In the genomic region with DNA sequence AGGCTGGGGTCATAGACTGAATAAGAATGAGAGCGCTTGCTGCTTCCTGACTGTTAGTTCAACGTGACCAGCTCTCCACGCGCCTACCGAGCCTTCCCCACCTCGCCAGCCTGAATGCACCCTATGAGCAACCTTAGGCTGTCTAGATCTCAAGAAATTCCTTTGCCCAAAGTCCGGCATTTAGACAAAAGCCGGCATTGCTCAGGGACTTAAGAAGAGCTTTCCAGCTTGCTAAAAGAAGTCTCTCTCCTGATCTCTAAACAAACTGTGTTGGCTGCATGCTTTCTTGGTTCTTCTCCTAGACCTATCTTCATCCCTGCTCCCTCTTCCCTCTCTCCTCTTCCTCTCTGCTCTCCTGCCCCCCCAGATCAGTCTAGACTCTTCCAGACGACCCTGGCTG, we compare ENCODE assay signal across 21 mouse cellular contexts. TPM values are rescaled to one million over a fixed set of nuclear protein-coding genes. Genes with fewer than 3 reads are reported as not detected.
A peak's percentile ranks its signal among the peaks of the same experiment; 100 is the strongest.
DNase-seq lines count a peak whose midpoint lies in the region; ATAC-seq and TF ChIP-seq lines count a peak whose summit lies in the region.
"Had no signal": no experiment of that assay in that cellular context is flagged by ENCODE, and none has a peak within 500 bp of the region (broad histone marks: within the 10 kb centered on the region; RNA-seq: fewer than 3 reads in every experiment).

No protein-coding gene starts in this region.

- no peak for TF ChIP-seq CTCF in gastrocnemius, adult 2 months (IDR thresholded peaks at IDR 0.05)

- peak overlapping the region; percentile 43 for H3K27ac ChIP-seq in gastrocnemius, adult 2 months
- no peak overlapping the region for H3K27ac ChIP-seq in limb, embryonic 13.5 days
- H3K27ac ChIP-seq in limb, embryonic 10.5 days: no peak overlapping the region
- 0 out of 2 replicates have a peak overlapping the region, but pooled peaks have one; percentile 14 for H3K27ac ChIP-seq in embryonic facial prominence, embryonic 15.5 days (replicated peaks)
- H3K27ac ChIP-seq in stomach, embryonic 16.5 days (ENCODE audit: low read length): peak overlapping the region; percentile 31
- H3K27ac ChIP-seq: limb, embryonic 12.5 days; neural tube, embryonic 12.5 days had no signal

- peaks cover 31% of the 10 kb centered on the region for H3K4me1 ChIP-seq in limb, embryonic 13.5 days
- H3K4me1 ChIP-seq in limb, embryonic 10.5 days: peaks cover 45% of the 10 kb centered on the region
- peaks cover 37% of the 10 kb centered on the region for H3K4me1 ChIP-seq in embryonic facial prominence, embryonic 15.5 days
- H3K4me1 ChIP-seq in stomach, embryonic 16.5 days (ENCODE audit: control insufficient read depth, insufficient read depth, low read length): peaks cover 28% of the 10 kb centered on the region

- DNase-seq in gastrocnemius, adult 2 months: no peak
- DNase-seq in gastrocnemius, postnatal 14 days: no peak
- no peak for DNase-seq in limb, embryonic 10.5 days (ENCODE audit: low spot score)
- no peak for DNase-seq in layer of hippocampus, adult 18-20 months (ENCODE audit: low spot score in 2 of 2)
- DNase-seq: adrenal gland, adult 2 months; cerebellum, adult 18-20 months; kidney, adult 18-20 months; liver, postnatal 0 days; lung, postnatal 4 days had no signal

- no peak overlapping the region for H3K9ac ChIP-seq in limb, embryonic 13.5 days
- H3K9ac ChIP-seq in embryonic facial prominence, embryonic 15.5 days: no peak overlapping the region
- 0 out of 2 replicates have a peak overlapping the region, but pooled peaks have one; percentile 24 for H3K9ac ChIP-seq in stomach, embryonic 16.5 days (ENCODE audit: low read length)
- H3K9ac ChIP-seq: limb, embryonic 12.5 days; liver, postnatal 0 days; neural tube, embryonic 12.5 days had no signal

- ATAC-seq in limb, embryonic 13.5 days (ENCODE audit: low FRiP score, low read depth): no peak
- no peak for ATAC-seq in embryonic facial prominence, embryonic 15.5 days (ENCODE audit: insufficient number of reproducible peaks, low FRiP score, low TSS enrichment, low read depth)
- no peak for ATAC-seq in stomach, embryonic 16.5 days (ENCODE audit: insufficient read depth, low FRiP score)
- ATAC-seq in cerebellum, adult (ENCODE audit: insufficient number of reproducible peaks, low FRiP score, low TSS enrichment): no peak
- ATAC-seq: forebrain, embryonic 16.5 days; liver, postnatal 0 days had no signal

- 25% methylated on average over 9 of the region's 9 CpGs for WGBS in limb, embryonic 13.5 days
- 27% methylated on average over 9 of the region's 9 CpGs for WGBS in limb, embryonic 10.5 days
- 30% methylated on average over 9 of the region's 9 CpGs for WGBS in embryonic facial prominence, embryonic 15.5 days
- WGBS in stomach, embryonic 16.5 days: 30% methylated on average over 9 of the region's 9 CpGs

- no peaks in the 10 kb centered on the region for H3K36me3 ChIP-seq in limb, embryonic 13.5 days
- no peaks in the 10 kb centered on the region for H3K36me3 ChIP-seq in limb, embryonic 10.5 days
- H3K36me3 ChIP-seq in embryonic facial prominence, embryonic 15.5 days: no peaks in the 10 kb centered on the region
- H3K36me3 ChIP-seq in stomach, embryonic 16.5 days (ENCODE audit: control insufficient read depth, insufficient read depth, low read length): no peaks in the 10 kb centered on the region
- H3K36me3 ChIP-seq: limb, embryonic 12.5 days; neural tube, embryonic 12.5 days had no signal

- H3K4me2 ChIP-seq in limb, embryonic 13.5 days (replicated peaks): 0 out of 2 replicates have a peak overlapping the region, but pooled peaks have one; percentile 11
- no peak overlapping the region for H3K4me2 ChIP-seq in embryonic facial prominence, embryonic 15.5 days (replicated peaks)
- H3K4me2 ChIP-seq in stomach, embryonic 16.5 days (ENCODE audit: low read depth, low read length): no peak overlapping the region
- H3K4me2 ChIP-seq: limb, embryonic 12.5 days; neural tube, embryonic 12.5 days had no signal

- no peaks in the 10 kb centered on the region for H3K9me3 ChIP-seq in limb, embryonic 13.5 days
- no peaks in the 10 kb centered on the region for H3K9me3 ChIP-seq in limb, embryonic 10.5 days (replicated peaks)
- no peaks in the 10 kb centered on the region for H3K9me3 ChIP-seq in embryonic facial prominence, embryonic 15.5 days (replicated peaks)
- no peaks in the 10 kb centered on the region for H3K9me3 ChIP-seq in stomach, embryonic 16.5 days (replicated peaks; ENCODE audit: control insufficient read depth, low read length)
- H3K9me3 ChIP-seq: limb, embryonic 12.5 days; neural tube, embryonic 12.5 days had no signal

- no peak overlapping the region for H3K4me3 ChIP-seq in gastrocnemius, adult 2 months
- no peak overlapping the region for H3K4me3 ChIP-seq in limb, embryonic 13.5 days
- no peak overlapping the region for H3K4me3 ChIP-seq in limb, embryonic 10.5 days
- no peak overlapping the region for H3K4me3 ChIP-seq in embryonic facial prominence, embryonic 15.5 days (replicated peaks)
- no peak overlapping the region for H3K4me3 ChIP-seq in stomach, embryonic 16.5 days (replicated peaks; ENCODE audit: low read length)
- H3K4me3 ChIP-seq: limb, embryonic 12.5 days; neural tube, embryonic 12.5 days had no signal

- intact Hi-C loops in gastrocnemius, adult 2 months (cut with DNase I): no loop called here
- intact Hi-C loops in gastrocnemius, postnatal 14 days (cut with DNase I; ENCODE audit: low total_unique reads): no loop called here

- no peaks in the 10 kb centered on the region for H3K27me3 ChIP-seq in limb, embryonic 13.5 days
- H3K27me3 ChIP-seq in limb, embryonic 10.5 days (ENCODE audit: low read depth, poor library complexity, severe bottlenecking): peaks cover 9% of the 10 kb centered on the region
- no peaks in the 10 kb centered on the region for H3K27me3 ChIP-seq in embryonic facial prominence, embryonic 15.5 days
- H3K27me3 ChIP-seq in stomach, embryonic 16.5 days (ENCODE audit: control insufficient read depth, insufficient read depth, low read length): no peaks in the 10 kb centered on the region
- H3K27me3 ChIP-seq: CH12.LX; limb, embryonic 12.5 days had no signal

RNA-seq across cellular contexts. Expression of a gene that starts 7.9 kb away (rescaled TPM):
- total RNA-seq in gastrocnemius, adult 2 months (2021): 1 to 10 TPM in 1 of 2 experiments, under 1 TPM in 1; 0.69 to 1.4 TPM
- 1 to 10 TPM; 1.3 to 1.4 TPM for total RNA-seq in gastrocnemius, postnatal 14 days (2021)
- polyA plus RNA-seq in limb, embryonic 13.5 days (2015; fragmentation: Nextera tagmentation; extraction: Ambion mirVana): 50.2 and 64.6 TPM in 2 replicates
- 27.9 and 43.1 TPM in 2 replicates for polyA plus RNA-seq in limb, embryonic 10.5 days (2016; fragmentation: Nextera tagmentation; extraction: Ambion mirVana)
- 126 and 137 TPM in 2 replicates for polyA plus RNA-seq in embryonic facial prominence, embryonic 15.5 days (2015; fragmentation: Nextera tagmentation; extraction: Ambion mirVana)
- polyA plus RNA-seq in stomach, embryonic 16.5 days (2015; fragmentation: Nextera tagmentation; extraction: Ambion mirVana): 156 and 185 TPM in 2 replicates
- total RNA-seq in layer of hippocampus, adult 18-20 months (2021): 1 to 10 TPM; 1.1 to 1.7 TPM

RNA-seq across cellular contexts. Expression of a gene that starts 19.2 kb away (rescaled TPM):
- 10 to 100 TPM; 42.2 to 82.6 TPM for total RNA-seq in gastrocnemius, adult 2 months (2021)
- 100 to 1,000 TPM in 1 of 2 experiments, 10 to 100 TPM in 1; 83.9 to 105 TPM for total RNA-seq in gastrocnemius, postnatal 14 days (2021)
- 1,181 and 1,271 TPM in 2 replicates for polyA plus RNA-seq in limb, embryonic 13.5 days (2015; fragmentation: Nextera tagmentation; extraction: Ambion mirVana)
- 904 and 922 TPM in 2 replicates for polyA plus RNA-seq in limb, embryonic 10.5 days (2016; fragmentation: Nextera tagmentation; extraction: Ambion mirVana)
- polyA plus RNA-seq in embryonic facial prominence, embryonic 15.5 days (2015; fragmentation: Nextera tagmentation; extraction: Ambion mirVana): 1,542 and 1,589 TPM in 2 replicates
- polyA plus RNA-seq in stomach, embryonic 16.5 days (2015; fragmentation: Nextera tagmentation; extraction: Ambion mirVana): 1,006 and 1,276 TPM in 2 replicates
- total RNA-seq in layer of hippocampus, adult 18-20 months (2021): 10 to 100 TPM; 11.0 to 12.9 TPM

RNA-seq across cellular contexts. Expression of a gene that starts 19.2 kb away (rescaled TPM):
- total RNA-seq in gastrocnemius, adult 2 months (2021): not detected
- total RNA-seq in gastrocnemius, postnatal 14 days (2021): not detected
- not detected in 2 replicates for polyA plus RNA-seq in limb, embryonic 13.5 days (2015; fragmentation: Nextera tagmentation; extraction: Ambion mirVana)
- polyA plus RNA-seq in limb, embryonic 10.5 days (2016; fragmentation: Nextera tagmentation; extraction: Ambion mirVana): not detected in 2 replicates
- polyA plus RNA-seq in embryonic facial prominence, embryonic 15.5 days (2015; fragmentation: Nextera tagmentation; extraction: Ambion mirVana): 0.96 TPM in 1 of 2 replicates, not detected in the other
- polyA plus RNA-seq in stomach, embryonic 16.5 days (2015; fragmentation: Nextera tagmentation; extraction: Ambion mirVana): not detected in 2 replicates
- total RNA-seq in layer of hippocampus, adult 18-20 months (2021): not detected
- total RNA-seq: adrenal gland, adult 2 months; CH12.LX; gastrocnemius, adult 18-20 months; heart, adult 8-10 months had no signal
- polyA plus RNA-seq: adrenal gland, adult 2 months; brain, embryonic 14.5 days; forebrain, embryonic 16.5 days; hindbrain, embryonic 11.5 days; limb, embryonic 12.5 days; liver, postnatal 0 days; neural tube, embryonic 12.5 days had no signal

RNA-seq across cellular contexts. Expression of a gene that starts 24.8 kb away (rescaled TPM):
- total RNA-seq in gastrocnemius, adult 2 months (2021): under 1 TPM in 1 of 2 experiments, not detected in 1; 0.33 TPM
- not detected for total RNA-seq in gastrocnemius, postnatal 14 days (2021)
- 10.7 and 15.2 TPM in 2 replicates for polyA plus RNA-seq in limb, embryonic 13.5 days (2015; fragmentation: Nextera tagmentation; extraction: Ambion mirVana)
- 4.2 and 5.9 TPM in 2 replicates for polyA plus RNA-seq in limb, embryonic 10.5 days (2016; fragmentation: Nextera tagmentation; extraction: Ambion mirVana)
- 110 and 112 TPM in 2 replicates for polyA plus RNA-seq in embryonic facial prominence, embryonic 15.5 days (2015; fragmentation: Nextera tagmentation; extraction: Ambion mirVana)
- 3.8 and 4.4 TPM in 2 replicates for polyA plus RNA-seq in stomach, embryonic 16.5 days (2015; fragmentation: Nextera tagmentation; extraction: Ambion mirVana)
- total RNA-seq in layer of hippocampus, adult 18-20 months (2021): not detected
- total RNA-seq: gastrocnemius, adult 18-20 months had no signal

RNA-seq across cellular contexts. Expression of a gene that starts 33.7 kb away (rescaled TPM):
- total RNA-seq in gastrocnemius, adult 2 months (2021): 1 to 10 TPM; 3.8 to 5.6 TPM
- total RNA-seq in gastrocnemius, postnatal 14 days (2021): 1 to 10 TPM; 6.7 to 6.9 TPM
- 25.9 and 28.0 TPM in 2 replicates for polyA plus RNA-seq in limb, embryonic 13.5 days (2015; fragmentation: Nextera tagmentation; extraction: Ambion mirVana)
- polyA plus RNA-seq in limb, embryonic 10.5 days (2016; fragmentation: Nextera tagmentation; extraction: Ambion mirVana): 11.4 and 15.4 TPM in 2 replicates
- polyA plus RNA-seq in embryonic facial prominence, embryonic 15.5 days (2015; fragmentation: Nextera tagmentation; extraction: Ambion mirVana): 26.3 and 29.0 TPM in 2 replicates
- polyA plus RNA-seq in stomach, embryonic 16.5 days (2015; fragmentation: Nextera tagmentation; extraction: Ambion mirVana): 25.6 and 27.3 TPM in 2 replicates
- 1 to 10 TPM; 4.0 to 4.6 TPM for total RNA-seq in layer of hippocampus, adult 18-20 months (2021)

Comparison
In these comparisons a context has a peak if more than half of its experiments do, and no peak if none do; other contexts are left out.
1. H3K27ac ChIP-seq: peak in gastrocnemius, adult 2 months (single experiment), embryonic facial prominence, embryonic 15.5 days (single experiment) and stomach, embryonic 16.5 days (single experiment); none in limb, embryonic 13.5 days (single experiment) and limb, embryonic 10.5 days (single experiment).